Mouse (Mus musculus) mouse embryonic stem cell (cell line): ENCODE measurements around the gene Atp6v0d1.
"Not testable (repeated sequence)": the region's sequence is repeated elsewhere in the genome, so short reads cannot be mapped to it uniquely, and the experiment has no call there.

Experiments
- in situ Hi-C, 2 experiments: fragments of 300-500 bp; cut with MboI; formaldehyde crosslinking; loops; 1 replicate in 1 of 2; 3 replicates in 1 of 2; pipeline ENCODE4 v1.14.3; 2019 to 2020; ENCODE audit warnings: low sequenced_read_pairs in 2 of 2, low pct_unique_long_range_greater_than_20kb in 1 of 2, mixed read lengths in 1 of 2; ENCODE audit not compliant: unreplicated experiment in 1 of 2

The Atp6v0d1 gene

DNA sequence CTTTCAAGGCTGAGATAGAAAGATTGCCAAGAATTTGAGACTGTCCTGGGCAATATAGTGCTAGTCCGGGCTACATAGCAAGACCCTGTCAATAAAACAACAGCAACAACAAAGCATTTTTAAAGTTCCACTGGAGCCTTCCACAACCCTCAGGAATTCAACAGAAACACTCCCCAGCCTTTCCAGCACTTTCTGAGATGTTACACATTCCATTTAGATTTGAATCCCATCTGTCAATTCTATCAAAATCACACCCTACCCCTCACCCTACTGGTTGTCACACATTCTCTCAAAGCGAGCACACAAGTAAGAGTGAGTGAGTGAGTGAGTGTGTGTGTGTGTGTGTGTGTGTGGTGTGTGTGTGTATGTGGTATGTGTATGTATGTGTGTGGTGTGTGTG lies 26.6 kb upstream of the Atp6v0d1 start:
- in situ Hi-C loops: no loop called here

DNA sequence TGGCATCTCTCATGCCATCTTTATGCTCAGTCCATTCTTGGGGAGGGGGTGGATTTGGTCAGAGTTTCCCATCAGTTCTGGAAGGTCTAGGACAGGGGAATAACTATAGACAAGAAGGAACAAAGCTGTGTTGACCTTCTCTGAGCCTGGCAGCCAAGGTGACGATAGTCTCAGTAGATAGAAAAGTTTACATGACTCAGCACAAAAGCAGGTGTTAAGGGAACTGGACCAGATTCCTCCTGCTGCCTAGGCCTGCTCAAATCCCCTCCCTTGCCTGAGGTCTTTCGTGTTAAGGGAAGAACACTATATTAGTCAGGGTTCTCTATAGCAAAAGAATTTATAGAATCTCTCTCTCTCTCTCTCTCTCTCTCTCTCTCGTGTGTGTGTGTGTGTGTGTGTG lies 13.9 kb upstream of the Atp6v0d1 start:
- in situ Hi-C loops: no loop called here

DNA sequence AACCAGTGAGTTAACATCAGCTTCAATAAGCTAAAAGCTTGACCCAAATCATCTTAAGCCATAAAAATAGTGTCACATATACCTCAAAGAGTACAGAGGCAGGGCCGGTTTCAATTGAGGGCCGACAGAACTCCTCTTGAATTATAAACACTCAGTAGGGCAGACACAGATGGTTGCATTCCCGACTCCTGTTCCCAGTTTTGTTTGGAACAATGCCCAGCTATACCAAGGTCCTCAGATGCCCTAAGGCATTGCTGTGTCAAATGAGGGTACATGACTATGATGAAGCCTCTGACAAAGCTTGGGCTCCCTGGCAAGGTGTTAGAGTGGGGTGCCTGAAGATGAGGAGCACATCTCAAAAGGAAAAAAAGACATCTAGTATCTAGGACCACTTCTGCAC lies 9.7 kb upstream of the Atp6v0d1 start:
- in situ Hi-C loops: no loop called here

DNA sequence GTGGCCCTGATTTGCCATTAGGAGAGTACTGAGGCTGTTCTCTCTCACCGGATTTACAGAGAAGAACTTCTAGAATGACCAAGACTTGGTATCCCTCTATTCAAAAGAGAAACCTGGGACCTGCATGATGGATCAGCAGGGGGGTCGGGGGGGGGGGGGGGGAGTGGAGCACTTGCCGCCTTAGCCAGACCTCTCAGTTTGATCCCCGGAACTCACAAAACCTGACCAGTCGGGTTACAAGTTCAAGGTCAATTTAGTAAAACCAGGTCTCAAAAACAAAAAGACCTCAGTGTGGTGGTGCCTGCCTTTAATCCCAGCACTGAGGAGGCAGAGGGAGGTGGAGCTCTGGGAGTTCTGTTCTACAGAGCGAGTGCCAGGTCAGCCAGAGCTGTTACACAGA lies 8.9 kb upstream of the Atp6v0d1 start:
- in situ Hi-C loops: no loop called here

DNA sequence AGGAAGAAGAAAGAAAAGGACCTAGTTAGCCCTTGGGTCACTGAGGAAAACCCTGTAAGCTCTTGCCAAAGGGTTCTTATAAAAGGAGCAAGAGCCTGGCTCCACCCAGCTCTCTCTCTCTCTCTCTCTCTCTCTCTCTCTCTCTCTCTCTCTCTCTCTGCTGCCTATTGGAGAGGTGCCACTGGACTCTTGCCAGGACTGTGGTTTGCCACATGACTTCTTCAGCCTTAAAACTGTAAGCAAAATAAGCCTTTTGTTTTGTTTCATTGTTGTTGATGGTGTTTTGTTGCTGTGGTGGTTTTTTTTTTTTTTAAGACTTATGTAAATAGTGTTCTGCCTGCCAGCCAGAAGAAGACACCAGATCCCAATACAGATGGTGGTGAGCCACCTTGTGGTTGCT lies 7.6 kb upstream of the Atp6v0d1 start:
- in situ Hi-C loops: no loop called here

DNA sequence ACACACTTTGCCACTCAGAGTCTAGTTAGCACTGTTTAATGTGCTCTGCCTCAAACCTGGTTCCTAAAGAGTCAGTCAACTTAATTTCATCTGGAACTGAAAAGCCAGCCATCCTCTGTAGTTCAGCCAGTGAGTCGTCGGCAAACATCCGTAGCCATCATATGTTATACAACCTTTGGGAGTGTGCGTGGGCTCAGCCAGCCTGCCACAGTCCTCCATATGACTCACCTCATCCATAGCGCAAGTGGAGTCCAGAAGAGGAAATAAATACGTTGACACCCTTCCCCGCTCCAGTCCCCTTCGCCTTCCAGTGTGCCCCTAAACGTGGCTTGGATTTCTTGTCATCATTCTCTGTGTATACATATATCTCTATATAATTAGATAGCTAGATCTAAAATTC lies 6.0 kb upstream of the Atp6v0d1 start:
- in situ Hi-C loops: no loop called here

DNA sequence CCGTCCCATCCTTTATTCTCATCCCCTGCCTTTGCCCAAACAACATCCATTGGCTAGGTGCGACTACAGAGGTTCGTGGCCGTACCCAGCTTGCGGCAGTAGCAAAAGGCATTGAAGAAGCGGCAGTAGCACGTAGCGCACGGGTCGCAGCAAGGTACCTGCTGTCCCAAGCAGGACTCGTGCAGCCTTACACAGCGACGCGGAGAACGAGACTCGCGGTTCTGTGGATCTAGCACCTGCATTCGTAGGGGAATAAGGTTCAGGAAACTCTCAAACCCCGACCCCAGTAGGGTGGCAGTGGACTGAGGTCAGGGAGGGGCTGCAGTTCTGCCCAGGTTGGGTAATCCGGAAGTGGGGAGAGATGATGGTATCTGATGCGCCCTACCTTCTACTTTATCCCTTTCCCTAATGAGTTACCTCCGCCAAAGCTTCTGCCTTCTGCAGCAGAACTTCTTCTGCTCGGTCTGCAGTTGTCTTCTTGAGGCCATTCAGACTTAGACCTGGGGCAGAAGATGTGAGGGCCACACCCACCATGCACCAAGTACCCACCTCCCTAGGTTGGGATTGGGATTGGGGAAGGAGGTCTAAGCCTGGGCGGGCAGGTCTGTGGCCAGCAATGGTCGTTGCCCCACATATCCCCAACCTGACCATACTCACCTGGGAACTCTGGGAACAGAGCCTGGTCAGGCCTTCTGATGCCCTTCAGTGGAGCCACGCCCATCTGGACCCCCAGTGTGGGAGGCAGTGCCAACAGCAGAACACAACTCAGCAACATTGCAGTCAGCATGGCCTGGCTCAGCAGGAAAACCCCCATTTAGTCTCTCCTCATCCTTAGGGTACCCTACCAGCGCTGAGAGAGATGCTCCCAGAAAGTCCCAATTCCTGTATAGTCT lies 1.1 kb upstream of the Atp6v0d1 start:
- in situ Hi-C loops: no loop called here

DNA sequence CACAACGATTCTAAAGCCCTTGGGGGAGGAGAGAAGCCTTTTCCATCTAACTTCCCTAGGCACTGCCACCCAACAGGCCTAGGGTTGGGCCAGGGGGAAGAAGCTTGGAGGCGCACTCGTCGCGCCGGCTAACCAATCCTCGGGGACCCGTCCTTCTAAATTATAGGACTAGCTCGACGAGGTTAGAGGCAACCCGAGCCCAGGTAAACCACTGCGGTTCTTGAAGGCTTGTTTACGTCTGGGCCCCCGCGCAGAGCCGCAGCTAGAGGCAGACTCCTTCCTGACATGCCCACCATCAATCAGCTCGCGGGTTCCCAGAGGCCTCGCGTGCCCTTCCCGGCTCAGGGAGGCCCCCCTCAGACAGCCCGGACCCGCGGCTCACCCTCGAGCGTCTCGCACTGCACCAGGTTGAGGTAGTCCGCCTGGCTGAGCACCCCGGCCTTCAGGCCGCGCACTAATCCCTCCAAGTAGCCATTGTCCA lies 406 bp downstream of the Atp6v0d1 start:
- in situ Hi-C loops: no loop called here

DNA sequence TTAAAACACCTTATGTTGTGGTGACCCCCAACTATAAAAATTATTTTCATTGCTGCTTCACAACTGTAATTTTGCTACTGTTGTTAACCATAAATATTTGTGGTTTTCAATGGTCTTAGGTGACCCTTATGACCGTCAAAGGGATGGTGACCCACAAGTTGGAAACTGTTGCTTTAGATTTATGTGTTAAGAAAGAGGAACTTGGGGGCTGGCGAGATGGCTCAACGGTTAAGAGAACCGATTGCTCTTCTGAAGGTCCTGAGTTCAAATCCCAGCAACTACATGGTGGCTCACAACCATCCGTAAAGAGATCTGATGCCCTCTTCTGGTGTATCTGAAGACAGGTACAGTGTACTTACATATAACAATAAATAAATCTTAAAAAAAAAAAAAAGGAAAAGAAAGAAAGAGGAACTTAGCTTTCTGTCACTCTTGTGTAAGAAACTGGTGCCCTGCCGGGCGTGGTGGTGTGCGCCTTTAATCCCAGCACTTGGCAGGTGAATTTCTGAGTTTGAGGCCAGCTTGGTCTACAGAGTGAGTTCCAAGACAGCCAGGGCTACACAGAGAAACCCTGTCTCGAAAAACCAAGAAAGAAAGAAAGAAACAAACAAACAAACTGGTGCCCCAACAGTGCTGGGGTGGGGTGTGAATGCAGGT lies 1.1 kb downstream of the Atp6v0d1 start:
- in situ Hi-C loops: not testable (repeated sequence)

DNA sequence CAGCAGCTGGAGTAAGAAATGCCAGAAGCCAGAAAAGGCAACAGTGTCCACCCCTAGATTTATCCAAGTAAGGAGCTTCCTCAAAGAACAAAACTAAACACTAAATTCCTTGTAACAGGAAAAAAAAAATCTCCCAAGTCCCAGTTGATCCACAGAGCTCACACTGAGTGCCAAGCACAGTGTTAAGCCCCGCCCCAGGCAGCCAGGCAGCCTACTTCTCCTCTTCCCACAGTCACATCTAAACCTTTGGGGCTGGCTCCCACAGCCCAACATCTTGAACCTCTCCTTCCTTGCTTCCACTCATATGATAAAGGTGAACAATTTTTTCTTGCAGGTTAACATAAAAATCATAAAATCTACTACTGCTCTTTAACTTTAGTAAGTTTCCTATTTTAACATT lies 2.0 kb downstream of the Atp6v0d1 start:
- in situ Hi-C loops: no loop called here

DNA sequence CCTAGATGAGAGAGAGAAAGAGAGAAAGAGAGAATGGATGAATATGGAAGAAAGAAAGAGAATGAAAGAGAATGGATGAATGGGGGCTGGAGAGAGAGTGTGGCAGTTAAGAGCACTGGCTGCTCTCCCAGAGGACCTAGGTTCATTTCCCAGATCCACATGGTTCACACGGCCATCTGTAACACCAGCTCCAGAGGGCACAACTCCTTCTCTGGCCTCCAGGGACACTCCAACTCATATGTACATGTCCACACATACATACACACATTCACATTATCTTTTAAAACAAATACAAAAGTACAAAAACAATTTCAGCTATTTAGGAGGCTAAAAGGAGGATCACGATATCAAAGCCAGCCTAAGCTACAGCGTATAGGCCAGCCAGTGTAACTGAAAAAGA lies 3.0 kb downstream of the Atp6v0d1 start:
- in situ Hi-C loops: no loop called here

DNA sequence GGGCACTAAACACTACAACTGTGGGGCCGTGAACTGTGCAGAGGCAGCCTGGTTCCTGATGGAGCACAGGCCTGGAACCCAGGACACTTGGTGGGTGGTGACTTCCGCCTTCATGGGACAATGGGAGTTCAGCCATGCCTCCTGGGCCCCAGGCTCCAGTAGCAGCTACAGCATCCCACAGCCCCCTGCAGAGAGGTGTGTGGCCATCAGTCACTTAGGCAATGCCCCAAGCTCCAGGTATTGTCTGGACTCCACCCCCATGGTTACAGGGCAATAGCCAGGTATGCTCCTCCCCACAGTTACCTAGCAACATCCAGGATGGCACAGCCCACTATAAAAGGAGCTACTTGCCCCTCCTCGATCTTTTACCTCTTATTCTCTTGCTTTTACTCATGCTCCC lies 10.6 kb downstream of the Atp6v0d1 start:
- in situ Hi-C loops: no loop called here

DNA sequence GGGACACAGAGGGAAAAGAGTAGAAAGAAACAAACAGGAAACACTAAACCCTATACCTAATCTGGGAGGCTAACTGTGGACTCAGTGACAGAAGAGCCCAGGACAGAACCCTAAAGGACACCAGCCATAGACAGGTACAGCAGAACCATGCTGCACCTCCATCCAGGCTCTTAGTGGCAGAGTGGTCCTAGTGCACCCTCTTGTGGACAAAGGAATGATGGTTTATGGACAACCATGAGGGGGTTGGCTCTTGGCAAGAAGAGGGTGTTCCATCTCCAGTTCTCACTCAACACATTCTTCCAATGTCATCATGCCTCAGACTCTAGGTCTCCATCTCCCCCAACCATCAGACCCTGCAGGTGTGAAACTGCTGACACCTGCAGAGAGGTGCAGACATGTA lies 11.8 kb downstream of the Atp6v0d1 start:
- in situ Hi-C loops: no loop called here

DNA sequence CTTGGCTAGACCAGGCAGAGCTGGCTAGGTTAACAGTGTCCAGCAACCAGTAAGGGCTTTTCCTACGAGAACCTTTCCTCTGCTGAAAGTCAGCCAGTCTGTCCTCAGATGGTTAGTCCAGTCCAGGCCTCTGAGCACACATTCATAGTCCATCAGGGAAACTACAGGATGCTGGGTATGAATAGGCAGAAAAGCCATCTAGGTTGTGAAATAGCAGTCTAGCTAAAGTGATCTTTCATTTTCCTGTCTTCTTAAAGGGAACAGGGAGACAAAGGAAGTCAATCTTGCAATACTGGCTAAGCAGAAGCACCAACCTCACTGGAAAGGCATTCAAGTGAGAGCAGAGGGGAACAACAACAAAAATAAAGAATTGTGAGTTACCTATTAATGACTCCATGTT lies 13.0 kb downstream of the Atp6v0d1 start:
- in situ Hi-C loops: no loop called here

DNA sequence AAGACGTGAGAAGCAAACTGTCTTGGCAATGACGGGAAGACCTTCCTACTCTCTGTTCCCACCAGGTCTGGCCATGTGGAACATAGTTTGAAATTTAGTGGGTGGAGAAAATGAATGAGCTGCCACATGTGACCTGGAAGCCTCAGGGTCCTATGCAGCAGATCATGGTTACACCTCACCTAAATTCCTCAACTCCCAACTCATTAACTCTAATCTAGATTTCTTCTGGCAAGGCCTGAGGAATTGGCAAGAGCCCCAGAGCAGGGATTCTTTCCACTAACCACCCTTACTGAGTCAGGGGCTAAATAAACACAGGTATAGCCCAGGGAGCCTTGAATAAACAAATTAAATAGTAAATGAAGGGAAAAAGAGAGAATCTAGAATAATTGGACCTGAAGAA lies 13.8 kb downstream of the Atp6v0d1 start:
- in situ Hi-C loops: no loop called here

DNA sequence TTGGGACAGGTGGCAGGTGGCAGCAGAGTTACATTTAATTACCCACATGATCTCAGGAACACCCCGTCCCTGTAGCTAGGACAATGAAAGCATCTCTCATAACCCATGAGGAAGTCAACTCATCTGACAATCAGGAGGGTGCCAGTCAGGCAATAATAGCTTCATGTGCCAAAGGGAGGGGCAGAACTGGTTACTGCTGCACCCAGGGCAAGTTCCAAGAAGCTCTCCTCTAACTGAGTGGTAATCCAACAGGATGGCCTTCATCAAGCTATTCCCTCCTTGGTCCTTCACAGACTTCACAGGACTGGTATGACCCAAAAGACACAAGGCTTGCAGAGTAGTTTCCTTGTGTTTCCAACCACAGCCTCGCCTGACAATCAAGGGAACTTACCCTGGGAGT lies 15.8 kb downstream of the Atp6v0d1 start:
- in situ Hi-C loops: no loop called here

DNA sequence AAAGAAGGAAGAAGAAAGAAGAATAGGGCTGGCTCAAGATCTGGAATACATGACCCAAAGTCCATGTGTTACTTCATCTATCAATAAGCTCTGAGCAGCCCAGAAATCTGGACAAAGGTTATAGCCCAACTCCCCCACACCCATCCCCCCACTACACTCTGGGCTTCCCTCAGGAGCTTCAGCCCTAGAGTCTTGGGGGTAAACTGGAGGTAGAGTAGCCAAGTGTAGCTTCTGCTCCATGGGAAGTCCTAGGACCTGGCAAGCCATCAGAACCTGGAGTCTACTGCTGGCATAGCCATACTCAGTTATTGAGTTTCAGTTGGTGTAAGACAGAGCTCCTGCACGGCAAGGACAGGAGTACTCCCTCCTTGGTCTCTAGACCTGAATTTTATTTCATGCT lies 16.3 kb downstream of the Atp6v0d1 start:
- in situ Hi-C loops: no loop called here

DNA sequence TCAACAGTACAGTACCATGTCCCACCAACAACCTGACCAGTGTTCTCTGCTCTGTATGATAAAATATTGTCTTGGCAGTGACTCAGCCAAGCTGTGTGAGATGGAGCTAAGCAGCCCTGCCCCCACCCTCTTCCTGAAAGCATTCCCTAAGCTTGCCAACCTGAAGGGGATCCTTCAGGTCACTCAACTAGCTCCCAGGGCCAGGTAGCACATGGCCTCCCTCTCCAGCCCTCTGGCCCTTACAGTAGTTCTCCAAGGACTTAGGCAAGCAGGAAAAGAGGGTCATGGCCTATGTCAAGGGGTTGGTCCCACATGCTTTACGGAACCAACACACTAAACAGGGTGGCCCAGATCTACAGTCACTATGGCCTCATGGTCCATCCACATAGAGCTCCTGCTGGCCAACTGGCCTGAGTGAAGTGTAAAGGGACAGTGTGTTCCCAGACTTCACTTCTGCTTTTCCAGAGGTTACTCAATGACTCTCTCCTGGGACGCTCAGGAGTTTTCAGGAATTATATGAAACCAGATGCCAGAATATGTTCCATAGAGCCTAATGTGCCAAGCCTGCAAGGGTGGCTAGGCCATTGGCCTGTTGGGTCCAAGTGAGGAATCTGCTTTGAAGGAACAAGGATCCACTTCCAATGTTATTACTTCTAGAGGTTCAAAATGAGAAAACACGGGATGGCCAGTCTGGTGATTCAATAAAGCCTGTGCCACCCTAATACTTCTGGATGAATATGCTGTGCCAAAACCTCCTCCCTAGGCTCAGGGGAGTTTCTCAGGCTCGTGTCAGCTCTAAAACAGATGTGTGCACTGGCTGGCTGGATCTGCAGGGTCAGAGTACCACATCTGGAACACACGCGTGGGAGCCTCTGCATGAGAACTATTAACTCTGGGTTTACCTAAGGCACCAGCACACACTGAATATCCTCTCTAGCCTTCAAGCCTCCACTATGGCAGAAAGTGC lies 19.2 kb downstream of the Atp6v0d1 start:
- in situ Hi-C loops: no loop called here

DNA sequence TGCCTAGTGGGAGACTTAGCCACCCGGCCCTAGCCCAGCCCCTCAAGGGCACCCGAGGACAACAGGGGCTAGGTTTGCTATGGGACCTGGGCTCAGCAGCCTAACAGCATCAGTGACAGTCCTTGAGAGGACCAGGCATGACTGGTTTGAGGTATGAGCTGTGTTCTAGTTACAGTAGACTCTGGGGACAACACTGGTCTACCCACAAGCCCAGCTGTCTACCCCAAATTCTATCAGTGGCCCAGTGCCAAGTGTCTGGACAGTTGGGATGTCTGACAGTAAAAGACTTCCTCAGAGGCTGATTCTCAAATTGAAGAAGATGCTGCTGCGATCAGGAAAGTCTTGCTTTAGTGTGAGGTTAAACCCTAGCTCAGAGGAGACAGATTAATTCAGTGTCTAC lies 20.6 kb downstream of the Atp6v0d1 start:
- in situ Hi-C loops: no loop called here
